Comparison of ENCODE assay signal across 11 mouse cellular contexts in the genomic region with DNA sequence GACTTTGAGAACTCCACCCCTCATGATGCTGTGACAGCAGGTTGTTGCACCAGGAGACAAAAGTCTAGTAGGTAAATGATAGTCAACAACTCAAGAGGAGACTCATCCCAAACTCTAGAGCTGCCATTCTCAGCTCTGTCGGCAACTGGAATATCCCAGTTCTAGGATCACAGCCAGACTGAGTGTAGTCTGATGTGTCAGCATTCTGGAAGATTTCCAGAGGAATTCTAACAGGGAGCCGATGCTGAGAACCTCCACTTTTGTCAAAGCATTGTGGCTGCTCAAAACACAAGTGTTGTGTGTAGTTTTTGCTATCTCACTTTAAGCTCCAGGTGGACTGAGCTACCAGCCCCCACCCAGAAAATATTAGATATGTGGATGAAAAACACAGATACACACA.
DNase-seq lines count a peak whose midpoint lies in the region; ATAC-seq and TF ChIP-seq lines count a peak whose summit lies in the region.
"Had no signal": no experiment of that assay in that cellular context is flagged by ENCODE, and none has a peak within 500 bp of the region (broad histone marks: within the 10 kb centered on the region; RNA-seq: fewer than 3 reads in every experiment).

No protein-coding gene starts in this region.

- no peaks in the 10 kb centered on the region for H3K4me1 ChIP-seq in heart, embryonic 11.5 days (ENCODE audit: control insufficient read depth, insufficient read depth, low read length)
- H3K4me1 ChIP-seq in cerebellum, adult 2 months (ENCODE audit: control insufficient read depth, insufficient read depth, low read length): no peaks in the 10 kb centered on the region
- H3K4me1 ChIP-seq: limb, embryonic 12.5 days had no signal

- TF ChIP-seq POLR2A in cerebellum, adult 2 months (IDR thresholded peaks at IDR 0.05; ENCODE audit: borderline replicate concordance, insufficient read depth, low read length): no peak

- no peak overlapping the region for H3K4me3 ChIP-seq in heart, embryonic 11.5 days (ENCODE audit: low read depth, low read length)
- no peak overlapping the region for H3K4me3 ChIP-seq in cerebellum, adult 2 months (replicated peaks; ENCODE audit: insufficient read depth, low read depth, low read length)
- H3K4me3 ChIP-seq: gastrocnemius, adult 2 months; limb, embryonic 12.5 days had no signal

- H3K9me3 ChIP-seq in heart, embryonic 11.5 days (replicated peaks; ENCODE audit: control insufficient read depth, low read length): no peaks in the 10 kb centered on the region
- H3K9me3 ChIP-seq: limb, embryonic 12.5 days had no signal

- no peak overlapping the region for H3K9ac ChIP-seq in heart, embryonic 11.5 days (ENCODE audit: low read depth, low read length)
- H3K9ac ChIP-seq: limb, embryonic 12.5 days had no signal

- no peak for ATAC-seq in heart, embryonic 11.5 days (replicated peaks; ENCODE audit: insufficient number of reproducible peaks, low FRiP score, low TSS enrichment)
- ATAC-seq in megakaryocyte, adult 5-6 weeks (ENCODE audit: poor library complexity, severe bottlenecking): no peak
- ATAC-seq: inflammation-experienced regulatory T-cells, adult 6 months had no signal

- no peak overlapping the region for H3K4me2 ChIP-seq in heart, embryonic 11.5 days
- H3K4me2 ChIP-seq: limb, embryonic 12.5 days had no signal

- no peaks in the 10 kb centered on the region for H3K27me3 ChIP-seq in heart, embryonic 11.5 days (ENCODE audit: control insufficient read depth, insufficient read depth, low read length)
- no peaks in the 10 kb centered on the region for H3K27me3 ChIP-seq in cerebellum, adult 2 months (ENCODE audit: control insufficient read depth, insufficient read depth, low read length)
- H3K27me3 ChIP-seq: limb, embryonic 12.5 days had no signal

- no peaks in the 10 kb centered on the region for H3K36me3 ChIP-seq in heart, embryonic 11.5 days (ENCODE audit: control insufficient read depth, insufficient read depth, low read length)
- H3K36me3 ChIP-seq: limb, embryonic 12.5 days had no signal

- no peak overlapping the region for H3K27ac ChIP-seq in heart, embryonic 11.5 days (ENCODE audit: low read depth, low read length)
- H3K27ac ChIP-seq in cerebellum, adult 2 months (ENCODE audit: insufficient read depth, low read length): no peak overlapping the region
- H3K27ac ChIP-seq: gastrocnemius, adult 2 months; limb, embryonic 12.5 days had no signal

- no peak for TF ChIP-seq CTCF in cerebellum, adult 2 months (IDR thresholded peaks at IDR 0.05; ENCODE audit: borderline replicate concordance, insufficient read depth, low read depth, low read length)

- 66% methylated on average over 2 of the region's 2 CpGs for WGBS in heart, embryonic 11.5 days (ENCODE audit: insufficient replicate concordance)
- 13% methylated on average over 2 of the region's 2 CpGs for WGBS in cerebellum, adult 2 months

- DNase-seq in heart, adult 8-10 months (ENCODE audit: low spot score): peak; percentile 38
- DNase-seq in 3134 (ENCODE audit: extremely low read depth, insufficient read length, low spot score): peak; percentile 32
- DNase-seq in adrenal gland, postnatal 10 days: peak; percentile 42
- DNase-seq in layer of hippocampus, postnatal 36 days: peak; percentile 26 to 32
- no peak for DNase-seq in cerebellum, adult 2 months
- DNase-seq in ovary, postnatal 14 days (ENCODE audit: low spot score): no peak
- DNase-seq: gastrocnemius, adult 2 months had no signal

Comparison
In these comparisons a context has a peak if more than half of its experiments do, and no peak if none do; other contexts are left out.
1. DNase-seq: peak in heart, adult 8-10 months (single experiment), 3134 (single experiment), adrenal gland, postnatal 10 days (single experiment) and layer of hippocampus, postnatal 36 days (2 of 2); none in cerebellum, adult 2 months (0 of 2) and ovary, postnatal 14 days (single experiment).